Mouse (Mus musculus) CH12.LX (cell line): Measurements from ENCODE around the gene Sp3. TPM values are rescaled to one million over a fixed set of nuclear protein-coding genes. Genes with fewer than 3 reads are reported as not detected.

Experiments used
- DNase-seq: peaks from one replicate; pipeline ENCODE4 v3.0.0-alpha.2; 2013; ENCODE audit errors: extremely low read depth
- H3K27ac ChIP-seq: 2 replicates; pipeline ENCODE4 v1.5.1; 2012; ENCODE audit warnings: low read depth, mild to moderate bottlenecking, control low read depth, moderate library complexity; ENCODE audit not compliant: insufficient read depth
- H3K27me3 ChIP-seq: replicated peaks from 2 replicates; pipeline ENCODE3; 2012; ENCODE audit warnings: inconsistent platforms
- H3K36me3 ChIP-seq, 2 experiments: replicated peaks in 1 of 2; 2 replicates each; pipeline versions ENCODE3 to v1.6.1; 2012; ENCODE audit warnings: inconsistent platforms in 1 of 2, low read length in 1 of 2, mild to moderate bottlenecking in 1 of 2, mixed read lengths in 1 of 2, moderate library complexity in 1 of 2; ENCODE audit not compliant: control insufficient read depth in 1 of 2, insufficient read depth in 1 of 2
- H3K4me1 ChIP-seq, 2 experiments: 2 replicates each; pipeline ENCODE4 v1.6.1; 2012; ENCODE audit warnings: inconsistent platforms in 1 of 2, moderate library complexity in 1 of 2; ENCODE audit not compliant: insufficient read depth in 2 of 2, control insufficient read depth in 1 of 2
- H3K4me2 ChIP-seq: 2 replicates; pipeline ENCODE4 v1.6.1; 2012; ENCODE audit warnings: low read depth, mild to moderate bottlenecking, control low read depth; ENCODE audit not compliant: poor library complexity, insufficient read depth, severe bottlenecking
- H3K4me3 ChIP-seq, 3 experiments: fragments of 150-350 bp in 1 of 3; sonication (generic) in 1 of 3; replicated peaks in 1 of 3; 2 replicates each; pipeline versions ENCODE3 to v1.5.1; 2011 to 2012; ENCODE audit warnings: low read depth in 2 of 3, low read length in 2 of 3, mild to moderate bottlenecking in 2 of 3, moderate library complexity in 2 of 3, control low read depth in 1 of 3, improper control_type of control experiment in 1 of 3, inconsistent platforms in 1 of 3, mixed read lengths in 1 of 3; ENCODE audit not compliant: poor library complexity in 1 of 3
- H3K79me2 ChIP-seq: replicated peaks from 2 replicates; pipeline ENCODE4 v1.6.1; 2012; ENCODE audit warnings: mild to moderate bottlenecking, moderate library complexity; ENCODE audit not compliant: control insufficient read depth, poor library complexity, insufficient read depth, severe bottlenecking; ENCODE audit errors: extremely low read depth
- H3K9ac ChIP-seq: 2 replicates; pipeline ENCODE4 v1.6.1; 2012; ENCODE audit warnings: low read depth, mild to moderate bottlenecking, control low read depth, moderate library complexity; ENCODE audit not compliant: insufficient read depth
- H3K9me3 ChIP-seq: replicated peaks from 2 replicates; pipeline ENCODE3; 2012; ENCODE audit warnings: low read length, inconsistent platforms, mixed read lengths
- BHLHE40 ChIP-seq: IDR thresholded peaks from 2 replicates; pipeline ENCODE4 v1.6.1; 2011; ENCODE audit warnings: mild to moderate bottlenecking, low read depth, low read length, improper control_type of control experiment
- CHD1 ChIP-seq: IDR thresholded peaks from 2 replicates; pipeline ENCODE4 v1.6.1; 2012; ENCODE audit warnings: low read depth, low read length, improper control_type of control experiment, inconsistent platforms
- CHD2 ChIP-seq: IDR thresholded peaks from 2 replicates; pipeline ENCODE4 v1.6.1; 2011; ENCODE audit warnings: low read length, improper control_type of control experiment
- ELF1 ChIP-seq: IDR thresholded peaks from 2 replicates; pipeline ENCODE4 v1.6.1; 2014; ENCODE audit warnings: low read depth, mild to moderate bottlenecking, inconsistent platforms, low read length, improper control_type of control experiment
- ETS1 ChIP-seq: conservative IDR thresholded peaks from 2 replicates; pipeline ENCODE4 v1.6.1; 2012; ENCODE audit warnings: low read depth, mild to moderate bottlenecking, inconsistent platforms, low read length, improper control_type of control experiment, moderate library complexity
- HCFC1 ChIP-seq: IDR thresholded peaks from 2 replicates; pipeline ENCODE4 v1.6.1; 2012; ENCODE audit warnings: low read depth, mild to moderate bottlenecking, inconsistent platforms, low read length, improper control_type of control experiment
- IRF4 ChIP-seq: IDR thresholded peaks from 2 replicates; pipeline ENCODE4 v1.6.1; 2014; ENCODE audit warnings: low read depth, mild to moderate bottlenecking, inconsistent platforms, low read length, improper control_type of control experiment
- JUND ChIP-seq: conservative IDR thresholded peaks from 2 replicates; pipeline ENCODE4 v1.6.1; 2011; ENCODE audit warnings: low read depth, low read length, improper control_type of control experiment
- MAZ ChIP-seq: IDR thresholded peaks from 2 replicates; pipeline ENCODE4 v1.6.1; 2012; ENCODE audit warnings: low read depth, mild to moderate bottlenecking, inconsistent platforms, low read length, improper control_type of control experiment, moderate library complexity
- MEF2A ChIP-seq: IDR thresholded peaks from 2 replicates; pipeline ENCODE4 v1.6.1; 2014; ENCODE audit warnings: low read depth, mild to moderate bottlenecking, inconsistent platforms, low read length, improper control_type of control experiment, borderline replicate concordance
- NELFE ChIP-seq: IDR thresholded peaks from 2 replicates; pipeline ENCODE4 v1.6.1; 2011; ENCODE audit warnings: low read depth, low read length, improper control_type of control experiment
- NRF1 ChIP-seq: IDR thresholded peaks from 2 replicates; pipeline ENCODE4 v1.6.1; 2014; ENCODE audit warnings: low read depth, mild to moderate bottlenecking, inconsistent platforms, low read length, improper control_type of control experiment, moderate library complexity
- PAX5 ChIP-seq: IDR thresholded peaks from 2 replicates; pipeline ENCODE4 v1.6.1; 2012; ENCODE audit warnings: low read length, inconsistent platforms, mixed read lengths
- POLR2A ChIP-seq: IDR thresholded peaks from 2 replicates; pipeline ENCODE4 v1.6.1; 2011; ENCODE audit warnings: low read depth, mild to moderate bottlenecking, improper control_type of control experiment, low read length
- RAD21 ChIP-seq: IDR thresholded peaks from 2 replicates; pipeline ENCODE4 v1.6.1; 2011; ENCODE audit warnings: low read depth, mild to moderate bottlenecking, low read length, improper control_type of control experiment, moderate library complexity
- RCOR1 ChIP-seq: conservative IDR thresholded peaks from 2 replicates; pipeline ENCODE4 v1.6.1; 2012; ENCODE audit warnings: low read depth, mild to moderate bottlenecking, inconsistent platforms, low read length, improper control_type of control experiment
- SIN3A ChIP-seq: IDR thresholded peaks from 2 replicates; pipeline ENCODE4 v1.6.1; 2012; ENCODE audit warnings: low read length, improper control_type of control experiment, inconsistent platforms
- UBTF ChIP-seq: IDR thresholded peaks from 2 replicates; pipeline ENCODE4 v1.6.1; 2012; ENCODE audit warnings: low read depth, mild to moderate bottlenecking, inconsistent platforms, low read length, improper control_type of control experiment, moderate library complexity
- USF1 ChIP-seq: IDR thresholded peaks from 2 replicates; pipeline ENCODE4 v1.6.1; 2014; ENCODE audit warnings: low read depth, mild to moderate bottlenecking, inconsistent platforms, low read length, improper control_type of control experiment
- ZC3H11A ChIP-seq: IDR thresholded peaks from 2 replicates; pipeline ENCODE4 v1.6.1; 2012; ENCODE audit warnings: low read depth, mild to moderate bottlenecking, inconsistent platforms, low read length, improper control_type of control experiment
- ZKSCAN1 ChIP-seq: IDR thresholded peaks from 2 replicates; pipeline ENCODE4 v1.6.1; 2012; ENCODE audit warnings: low read depth, inconsistent platforms, low read length, improper control_type of control experiment, borderline replicate concordance
- ZMIZ1 ChIP-seq: IDR thresholded peaks from 2 replicates; pipeline ENCODE4 v1.6.1; 2012; ENCODE audit warnings: low read depth, mild to moderate bottlenecking, inconsistent platforms, low read length, improper control_type of control experiment
- ZNF384 ChIP-seq: IDR thresholded peaks from 2 replicates; pipeline ENCODE4 v1.6.1; 2012; ENCODE audit warnings: low read depth, low read length, improper control_type of control experiment, inconsistent platforms
- dilution Hi-C: fragments of 300-500 bp; cut with MboI; formaldehyde crosslinking; loops from 2 replicates; pipeline ENCODE4 v1.14.3; 2020; ENCODE audit warnings: low sequenced_read_pairs; ENCODE audit not compliant: extremely low pct_unique_long_range_greater_than_20kb, extremely low pct_ligation_motif_present
- in situ Hi-C: fragments of 300-500 bp; cut with MboI; formaldehyde crosslinking; loops from 3 replicates; pipeline ENCODE4 v1.14.3; 2019; ENCODE audit warnings: low sequenced_read_pairs, low pct_ligation_motif_present, low pct_unique_long_range_greater_than_20kb, mixed read lengths
- polyA plus RNA-seq: library from polyadenylated mRNA; unstranded; fragments of >175 nt; gene quantifications from 2 replicates; pipeline ENCODE4 v1.2.1, GENCODE M21; 2012; ENCODE audit warnings: low read depth; ENCODE audit not compliant: insufficient read length
- total RNA-seq, 2 experiments: library from RNA; depleted of rRNA; stranded (reverse); fragments of 300-350 nt in 1 of 2; fragments of >200 nt in 1 of 2; gene quantifications; 2 replicates each; pipeline ENCODE4 v1.2.3; 2012 to 2014

The Sp3 gene
- total and polyA plus RNA-seq, 3 experiments, result 37.7 to 86.8 (median 40.4) TPM

- H3K79me2 ChIP-seq, result no peaks in the 10 kb centered on the region
- no peaks in the 10 kb centered on the region for H3K4me1 ChIP-seq
- no peak overlapping the region for H3K27ac ChIP-seq
- H3K9me3 ChIP-seq, result peaks cover 26% of the 10 kb centered on the region
- in situ Hi-C loops (no loop called here), dilution Hi-C loops (no loop called here)
- DNase-seq, result no peak
- H3K27me3 ChIP-seq, result no peaks in the 10 kb centered on the region
- no peaks in the 10 kb centered on the region for H3K36me3 ChIP-seq
- no peak overlapping the region for H3K4me3 ChIP-seq
- TF ChIP-seq CHD1 (no peak), HCFC1 (no peak), NRF1 (no peak), ZNF384 (no peak), PAX5 (no peak), IRF4 (no peak), POLR2A (no peak), USF1 (no peak), MEF2A (no peak), ELF1 (no peak), ZMIZ1 (no peak), MAZ (no peak), RAD21 (no peak), ZC3H11A (no peak), RCOR1 (no peak), ZKSCAN1 (no peak), NELFE (no peak), ETS1 (no peak), BHLHE40 (no peak)
- no peak overlapping the region for H3K4me2 ChIP-seq
- no peak overlapping the region for H3K9ac ChIP-seq
These were observed 32.4 kb upstream of the Sp3 start for GRCm38 (mm10) chr2:73012636-73013035.

- dilution Hi-C loops (no loop called here), in situ Hi-C loops (no loop called here)
- no peak overlapping the region for H3K4me3 ChIP-seq
- no peak for DNase-seq
- H3K4me1 ChIP-seq, result peaks cover 8 to 22% of the 10 kb centered on the region in 2 experiments
- no peak overlapping the region for H3K4me2 ChIP-seq
- no peaks in the 10 kb centered on the region for H3K27me3 ChIP-seq
- peaks cover 17% of the 10 kb centered on the region for H3K9me3 ChIP-seq
- H3K79me2 ChIP-seq, result no peaks in the 10 kb centered on the region
- no peaks in the 10 kb centered on the region for H3K36me3 ChIP-seq
- no peak overlapping the region for H3K27ac ChIP-seq
- no peak for TF ChIP-seq RAD21
- no peak for TF ChIP-seq NRF1
- TF ChIP-seq ZMIZ1, result no peak
- TF ChIP-seq JUND, result no peak
- TF ChIP-seq SIN3A, result no peak
- no peak for TF ChIP-seq POLR2A
- TF ChIP-seq NELFE, result no peak
- TF ChIP-seq UBTF, result no peak
- no peak for TF ChIP-seq RCOR1
- no peak for TF ChIP-seq CHD2
- TF ChIP-seq MEF2A, result no peak
- no peak overlapping the region for H3K9ac ChIP-seq
These were observed 27.2 kb upstream of the Sp3 start for GRCm38 (mm10) chr2:73007472-73007871.
